Mouse (Mus musculus) monocyte, adult 5-6 weeks (primary cell): ENCODE measurements around the gene Apeh. TPM values are rescaled to one million over a fixed set of nuclear protein-coding genes. Genes with fewer than 3 reads are reported as not detected.

Experiments used
- ATAC-seq: fragments of 153-309, 156-312 bp; replicated peaks from 2 replicates; pipeline ENCODE4 v1.8.0; 2017; ENCODE audit warnings: mild to moderate bottlenecking; ENCODE audit not compliant: low TSS enrichment, insufficient number of reproducible peaks, severe bottlenecking, poor library complexity, low FRiP score
- total RNA-seq: library from RNA; stranded (forward); fragments of 200-1000, 200-491, 200-594 nt; gene quantifications from 3 replicates; pipeline ENCODE4 v1.2.3, GENCODE M21; 2017

The Apeh gene
- total RNA-seq, 1 experiment from 2014 or later: 97.2 TPM

- ATAC-seq: no peak
Measured at GRCm38 (mm10) chr9:108123916-108124315, 29.5 kb upstream of the Apeh start.

GRCm38 (mm10) chr9:108121170-108121969 lies 27.0 kb upstream of the Apeh start:
- no peak for ATAC-seq

GRCm38 (mm10) chr9:108120671-108121070 lies 26.3 kb upstream of the Apeh start:
- ATAC-seq: peak; percentile 90

DNA sequence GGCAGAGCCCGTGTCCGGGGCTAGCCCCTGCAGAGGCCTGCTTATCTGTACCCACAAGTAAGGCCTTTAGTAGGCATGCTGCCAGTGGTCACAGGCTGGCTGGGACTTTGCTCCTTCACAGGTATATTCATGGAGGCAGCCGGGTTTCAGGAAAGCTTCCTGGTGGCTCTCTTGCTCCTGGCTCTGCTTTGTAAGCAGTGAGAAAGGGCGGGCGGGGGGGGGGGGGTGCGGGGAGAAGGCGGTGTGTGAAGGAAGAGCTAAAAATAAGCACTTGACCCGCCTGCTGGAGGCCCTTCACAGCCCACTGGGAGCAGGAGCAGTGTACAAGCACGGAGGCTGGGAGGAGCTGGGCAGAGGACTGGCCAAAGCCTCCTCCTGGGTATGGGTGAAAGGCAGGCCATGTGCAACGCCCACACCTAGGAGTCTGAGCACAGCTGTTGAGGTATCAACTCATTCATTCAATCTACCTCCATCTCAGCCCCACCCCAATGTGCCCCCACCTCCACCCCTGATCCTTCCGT lies 25.5 kb upstream of the Apeh start:
- ATAC-seq: no peak

GRCm38 (mm10) chr9:108117143-108117542 lies 22.7 kb upstream of the Apeh start:
- ATAC-seq: no peak

DNA sequence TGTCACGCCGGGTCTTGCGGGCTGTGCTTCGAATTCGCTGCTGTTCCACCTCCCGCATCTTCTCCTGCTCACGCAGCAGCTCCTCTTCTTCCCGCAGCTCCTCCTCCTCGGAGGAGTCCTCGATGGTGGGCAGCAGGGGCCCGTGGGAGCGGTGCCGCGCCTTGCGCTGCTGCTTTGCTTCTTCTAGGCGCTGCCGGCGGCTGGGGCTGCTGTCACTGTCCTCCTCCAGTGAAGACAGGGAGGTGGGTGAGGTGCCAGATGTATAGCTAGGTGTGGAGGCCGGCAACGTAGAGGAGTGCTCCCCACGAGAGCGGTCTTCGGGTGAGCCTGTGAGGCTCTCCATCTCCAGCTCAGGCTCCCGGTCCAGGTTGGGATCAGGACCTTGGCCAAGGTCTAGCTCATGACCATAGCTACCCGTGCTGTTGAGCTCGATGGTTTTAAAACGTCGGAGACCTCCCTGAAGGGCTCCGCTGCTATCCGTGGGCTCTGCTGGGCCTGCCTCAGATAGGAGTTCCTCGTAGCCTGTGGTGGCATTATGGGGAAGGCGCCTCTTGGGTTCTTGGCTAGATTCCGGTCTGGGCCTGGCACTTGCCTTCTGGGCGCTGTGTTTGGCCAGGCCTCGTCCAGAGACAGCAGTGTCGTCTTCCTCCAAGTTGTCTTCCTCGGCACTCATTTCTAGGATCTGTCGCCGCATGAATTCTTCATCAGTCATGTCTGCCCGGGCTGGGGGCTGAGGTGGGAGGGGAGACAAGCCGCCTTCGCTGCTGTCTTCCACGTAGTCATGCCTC lies 21.1 kb upstream of the Apeh start:
- ATAC-seq: no peak

DNA sequence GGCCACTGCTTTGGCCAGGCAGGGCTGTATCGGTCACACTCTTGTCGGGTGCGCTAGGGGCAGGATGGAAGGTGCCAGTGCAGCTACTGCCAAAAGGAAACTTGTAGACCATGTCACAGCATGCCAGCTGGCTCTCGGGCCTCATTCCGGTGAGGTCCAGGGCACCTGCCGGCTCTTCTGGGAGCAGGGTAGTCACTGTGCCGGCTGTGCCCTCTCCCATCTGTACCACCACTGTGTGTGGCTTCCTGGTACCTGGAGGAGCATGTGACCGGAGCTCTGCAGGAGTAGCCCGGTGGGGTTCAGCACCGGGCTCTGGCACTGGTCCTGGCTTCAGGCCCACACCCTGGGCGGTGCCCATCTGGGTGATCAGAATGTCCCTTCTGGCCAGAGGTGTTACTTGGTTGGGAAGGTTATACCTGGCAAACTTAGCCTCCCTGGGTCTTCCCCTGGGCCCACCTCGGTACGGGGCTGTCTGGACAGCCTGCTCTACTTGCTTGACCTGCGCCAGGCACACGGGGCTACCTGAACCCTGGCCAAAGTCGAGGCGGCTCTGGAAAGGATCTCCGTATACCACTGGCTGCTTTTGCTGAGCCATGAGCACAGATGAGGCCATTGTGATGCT lies 18.4 kb upstream of the Apeh start:
- no peak for ATAC-seq

GRCm38 (mm10) chr9:108111593-108112121 lies 17.3 kb upstream of the Apeh start:
- no peak for ATAC-seq

GRCm38 (mm10) chr9:108111101-108111592 lies 16.7 kb upstream of the Apeh start:
- ATAC-seq: no peak

DNA sequence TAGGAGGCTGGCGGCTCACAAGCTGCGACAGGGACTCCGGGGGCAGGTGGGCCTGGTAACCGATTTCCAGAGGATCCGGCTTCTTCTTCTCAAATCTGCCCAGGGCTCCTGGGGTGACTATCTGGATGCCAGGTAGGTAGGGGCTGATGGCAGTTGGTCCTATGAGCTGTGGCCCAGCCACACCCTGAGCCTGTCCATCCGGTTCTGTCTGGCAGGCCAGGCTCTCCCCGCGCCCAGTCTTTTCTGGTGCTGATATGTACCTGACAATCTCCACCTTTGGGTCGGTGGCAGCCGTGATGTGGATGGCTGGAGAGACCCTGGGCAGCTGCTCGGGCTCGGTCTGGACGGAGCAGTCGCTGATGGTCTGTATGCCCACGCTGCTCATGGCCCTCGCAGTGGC lies 15.8 kb upstream of the Apeh start:
- ATAC-seq: no peak

DNA sequence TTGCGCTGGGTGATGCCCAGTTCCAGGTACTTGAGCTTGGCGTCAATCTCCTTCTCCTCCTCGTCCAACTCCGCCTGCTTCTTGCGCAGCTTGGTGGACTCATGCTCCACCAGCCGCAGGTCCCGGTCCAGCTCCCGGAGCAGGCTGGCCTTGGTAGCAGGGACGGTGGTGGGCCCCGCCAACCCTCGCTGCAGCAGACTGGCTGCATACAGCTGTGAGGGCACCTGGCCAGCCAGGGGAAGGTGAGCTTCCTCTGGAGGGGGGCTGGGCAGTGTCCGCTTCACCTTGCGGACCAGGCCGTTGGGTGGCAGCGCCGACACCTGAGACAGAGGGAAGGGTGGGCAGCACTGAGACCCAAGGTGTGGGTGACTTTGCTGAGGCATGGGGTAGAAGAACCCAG lies 13.5 kb upstream of the Apeh start:
- no peak for ATAC-seq

GRCm38 (mm10) chr9:108106090-108106489 lies 11.7 kb upstream of the Apeh start:
- ATAC-seq: no peak

- no peak for ATAC-seq
Measured at GRCm38 (mm10) chr9:108105549-108105863, 11.1 kb upstream of the Apeh start.

- ATAC-seq: 0 out of 2 replicates have a peak, but pooled peaks have one; percentile 14
Measured at GRCm38 (mm10) chr9:108104766-108105548, 10.6 kb upstream of the Apeh start.

GRCm38 (mm10) chr9:108099619-108100018 lies 5.2 kb upstream of the Apeh start:
- no peak for ATAC-seq

DNA sequence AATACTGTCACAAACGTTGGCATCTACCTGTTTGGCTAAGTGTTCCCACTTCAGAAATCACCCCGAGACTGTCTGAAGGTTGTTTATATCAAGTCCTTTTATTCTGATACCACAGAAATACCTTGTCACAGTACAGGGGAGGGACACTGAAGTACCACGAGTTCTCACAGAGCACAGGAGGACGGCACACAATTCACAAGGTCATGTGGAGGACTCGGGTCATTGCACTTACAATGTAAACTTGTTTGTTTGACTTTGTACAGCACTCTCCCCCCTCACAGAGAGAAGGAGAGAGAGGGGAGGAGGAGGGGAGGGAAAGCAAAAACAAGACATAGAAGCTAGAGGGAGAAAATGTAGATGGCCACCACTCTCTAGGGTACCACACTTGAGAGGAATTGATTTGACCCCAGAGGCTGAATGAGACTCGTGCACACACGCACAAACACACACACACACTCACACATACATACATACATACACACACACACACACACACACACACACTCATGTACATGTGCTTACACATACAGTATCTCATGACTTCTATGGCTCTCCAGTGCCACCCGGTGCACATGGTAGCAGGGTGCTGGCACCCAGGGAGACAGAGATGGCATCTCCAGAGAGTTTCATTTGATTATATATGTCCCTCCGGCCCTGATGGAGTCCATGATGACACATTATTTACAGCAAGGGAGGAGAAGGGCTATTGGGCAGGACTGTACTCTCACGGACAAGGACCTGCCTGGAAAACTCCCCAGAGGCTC lies 1.7 kb upstream of the Apeh start:
- ATAC-seq: no peak

- no peak for ATAC-seq
Measured at GRCm38 (mm10) chr9:108095518-108095917, 1.1 kb upstream of the Apeh start.

DNA sequence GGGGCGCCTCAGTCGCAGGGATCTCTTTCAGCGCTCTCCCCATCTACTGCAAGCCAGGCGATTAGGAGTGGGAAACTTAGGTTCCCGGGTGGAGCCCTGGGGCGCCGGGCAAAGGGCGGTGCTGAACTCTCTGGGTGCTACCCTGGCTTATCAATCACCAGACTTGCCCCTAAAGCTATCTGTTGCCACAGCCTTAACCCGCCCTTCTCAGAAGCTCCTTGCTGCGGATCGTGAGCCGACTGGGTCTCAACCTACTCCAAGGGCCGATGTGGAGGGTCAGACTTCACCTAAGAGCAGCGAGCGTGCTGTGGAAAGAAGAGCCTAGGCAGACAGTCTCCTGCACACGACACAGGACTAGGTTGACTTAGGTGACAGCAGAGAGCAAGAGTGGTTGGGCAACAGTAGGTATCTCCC lies 599 bp upstream of the Apeh start:
- no peak for ATAC-seq
